Mouse (Mus musculus) neural tube, embryonic 14.5 days (tissue): ENCODE results near the gene Sbk1. TPM values are rescaled to one million over a fixed set of nuclear protein-coding genes. Genes with fewer than 3 reads are reported as not detected.
"Not testable (repeated sequence)": the region's sequence is repeated elsewhere in the genome, so short reads cannot be mapped to it uniquely, and the experiment has no call there.

Source experiments
- ATAC-seq: fragments of 200-750 bp; cut with Nextera tagmentation; 2 replicates; pipeline ENCODE4 v1.8.0; 2017; ENCODE audit warnings: low read depth, mild to moderate bottlenecking, moderate TSS enrichment, moderate library complexity
- H3K27ac ChIP-seq: fragments of 300-500 bp; sonication (generic); 2 replicates; pipeline ENCODE4 v1.5.1; 2014; ENCODE audit warnings: low read depth, mild to moderate bottlenecking, control low read depth, low read length, moderate library complexity, mixed read lengths
- H3K27me3 ChIP-seq: fragments of 300-500 bp; sonication (generic); 2 replicates; pipeline ENCODE4 v1.6.1; 2014; ENCODE audit warnings: low read length; ENCODE audit not compliant: control insufficient read depth, insufficient read depth
- H3K36me3 ChIP-seq: fragments of 300-500 bp; sonication (generic); 2 replicates; pipeline ENCODE4 v1.6.1; 2014; ENCODE audit warnings: low read length, mixed read lengths; ENCODE audit not compliant: control insufficient read depth, insufficient read depth
- H3K4me1 ChIP-seq: fragments of 300-500 bp; sonication (generic); 2 replicates; pipeline ENCODE4 v1.6.1; 2014; ENCODE audit warnings: low read length; ENCODE audit not compliant: control insufficient read depth, insufficient read depth
- H3K4me2 ChIP-seq: fragments of 300-500 bp; sonication (generic); 2 replicates; pipeline ENCODE4 v1.6.1; 2014; ENCODE audit warnings: mild to moderate bottlenecking, low read depth, low read length, control low read depth
- H3K4me3 ChIP-seq: fragments of 300-500 bp; sonication (generic); 2 replicates; pipeline ENCODE4 v1.5.1; 2014; ENCODE audit warnings: low read depth, low read length, control low read depth, mixed read lengths
- H3K9ac ChIP-seq: fragments of 300-500 bp; sonication (generic); replicated peaks from 2 replicates; pipeline ENCODE4 v1.6.1; 2014; ENCODE audit warnings: low read depth, mild to moderate bottlenecking, control low read depth, low read length, mixed read lengths
- H3K9me3 ChIP-seq: fragments of 300-500 bp; sonication (generic); 2 replicates; pipeline ENCODE4 v1.6.1; 2016; ENCODE audit warnings: low read length; ENCODE audit not compliant: control insufficient read depth
- WGBS: fragments of 180-500 bp; shearing (Covaris S2); extraction: QIAGEN DNeasy Blood & Tissue Kit; methylation state at CpG from one replicate; pipeline ENCODE4 v1.1.7; 2014; 5-methylcytosine and 5-hydroxymethylcytosine counted together
- polyA plus RNA-seq: library from polyadenylated mRNA; unstranded; fragments of >200 nt; fragmentation: Nextera tagmentation; extraction: Ambion mirVana; gene quantifications from 2 replicates; pipeline ENCODE4 v1.2.1, GENCODE M21; 2014

Sbk1 gene
- polyA plus RNA-seq, 1 experiment from 2014 or later, result 232 TPM

DNA sequence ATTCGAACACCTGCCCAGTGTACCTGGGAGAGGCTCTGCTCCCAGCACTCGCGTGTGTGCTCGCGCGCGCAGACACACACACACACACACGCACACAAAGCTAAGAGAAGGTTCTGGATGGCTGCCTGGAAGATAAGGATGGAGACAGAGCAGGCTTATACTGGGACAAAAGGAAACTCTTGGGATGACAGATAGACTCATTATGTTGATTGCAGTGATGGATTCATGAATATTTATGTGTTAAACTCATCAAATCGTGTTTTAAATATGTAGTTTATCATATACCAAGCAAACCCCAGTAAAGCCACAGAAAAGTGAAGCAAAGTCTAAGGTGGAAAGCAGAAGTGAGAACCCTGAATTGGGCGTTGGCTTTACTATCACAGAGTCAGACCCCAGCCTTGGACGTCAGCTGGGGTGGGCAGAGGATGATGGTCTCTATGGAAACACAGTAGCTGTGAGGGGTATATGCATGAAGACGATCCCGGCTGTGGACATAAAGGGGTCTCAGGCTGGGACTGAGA, 16.2 kb downstream of the Sbk1 start:
- Histone ChIP-seq H3K27me3 (no peaks in the 10 kb centered on the region), H3K4me2 (no peak overlapping the region), H3K4me1 (peaks cover 37% of the 10 kb centered on the region), H3K9me3 (no peaks in the 10 kb centered on the region), H3K9ac (no peak overlapping the region), H3K36me3 (peaks cover 34% of the 10 kb centered on the region), H3K4me3 (no peak overlapping the region), H3K27ac (0 out of 2 replicates have a peak overlapping the region, but pooled peaks have one; percentile 18)
- WGBS, result 70% methylated on average over 13 of the region's 13 CpGs
- no peak for ATAC-seq

DNA sequence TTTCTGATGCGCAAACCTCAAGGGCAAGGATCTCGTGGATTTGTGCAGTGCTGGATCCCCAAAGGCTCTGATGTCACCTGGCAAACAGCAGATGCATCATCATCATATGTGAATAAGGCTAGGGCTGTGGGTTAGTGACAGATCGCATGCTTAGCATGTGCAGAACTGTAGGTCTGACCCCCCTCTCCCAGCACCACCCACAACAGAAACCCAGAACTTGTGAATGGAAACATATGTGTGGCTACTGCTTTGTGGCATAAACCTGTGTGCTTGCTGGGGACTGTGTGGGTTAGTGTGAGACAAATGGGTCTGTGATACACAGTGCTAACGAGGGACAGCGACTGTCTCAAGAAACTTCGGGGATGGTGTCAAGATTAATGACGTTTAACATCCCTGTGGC, 17.0 kb downstream of the Sbk1 start:
- no peak overlapping the region for H3K27ac ChIP-seq
- peaks cover 41% of the 10 kb centered on the region for H3K36me3 ChIP-seq

DNA sequence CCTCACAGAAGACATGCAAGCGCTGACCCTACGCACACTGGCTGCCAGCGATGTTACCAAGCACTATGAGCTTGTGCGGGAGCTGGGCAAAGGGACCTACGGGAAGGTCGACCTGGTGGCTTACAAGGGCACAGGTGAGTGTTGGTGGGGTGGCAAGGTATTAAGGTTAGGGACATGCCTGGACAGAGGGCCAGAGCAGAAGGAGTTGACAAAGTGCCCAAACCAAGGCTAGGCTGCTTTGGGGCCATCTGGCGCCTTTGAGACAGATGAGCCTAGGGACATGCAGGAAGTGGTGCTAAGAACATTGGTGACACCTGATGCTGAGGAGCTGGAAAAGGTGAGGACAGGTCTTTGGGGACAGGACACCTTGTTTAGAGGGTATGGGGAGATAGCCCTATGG, 17.5 kb downstream of the Sbk1 start:
- peaks cover 27% of the 10 kb centered on the region for H3K4me1 ChIP-seq
- no peak overlapping the region for H3K9ac ChIP-seq
- no peaks in the 10 kb centered on the region for H3K27me3 ChIP-seq
- no peak for ATAC-seq
- H3K4me2 ChIP-seq, result no peak overlapping the region
- no peak overlapping the region for H3K27ac ChIP-seq
- whole genome bisulfite sequencing, result 98% methylated on average over 7 of the region's 7 CpGs
- no peak overlapping the region for H3K4me3 ChIP-seq
- H3K36me3 ChIP-seq, result peaks cover 46% of the 10 kb centered on the region
- H3K9me3 ChIP-seq, result no peaks in the 10 kb centered on the region

More for the DNA sequence above, 17.0 kb downstream of the Sbk1 start:
- H3K9ac ChIP-seq, result no peak overlapping the region
- WGBS, result 69% methylated on average over 7 of the region's 7 CpGs
- no peak overlapping the region for H3K4me2 ChIP-seq
- H3K4me3 ChIP-seq, result no peak overlapping the region
- H3K27me3 ChIP-seq, result no peaks in the 10 kb centered on the region
- no peaks in the 10 kb centered on the region for H3K9me3 ChIP-seq
- ATAC-seq, result no peak
- H3K4me1 ChIP-seq, result peaks cover 31% of the 10 kb centered on the region

DNA sequence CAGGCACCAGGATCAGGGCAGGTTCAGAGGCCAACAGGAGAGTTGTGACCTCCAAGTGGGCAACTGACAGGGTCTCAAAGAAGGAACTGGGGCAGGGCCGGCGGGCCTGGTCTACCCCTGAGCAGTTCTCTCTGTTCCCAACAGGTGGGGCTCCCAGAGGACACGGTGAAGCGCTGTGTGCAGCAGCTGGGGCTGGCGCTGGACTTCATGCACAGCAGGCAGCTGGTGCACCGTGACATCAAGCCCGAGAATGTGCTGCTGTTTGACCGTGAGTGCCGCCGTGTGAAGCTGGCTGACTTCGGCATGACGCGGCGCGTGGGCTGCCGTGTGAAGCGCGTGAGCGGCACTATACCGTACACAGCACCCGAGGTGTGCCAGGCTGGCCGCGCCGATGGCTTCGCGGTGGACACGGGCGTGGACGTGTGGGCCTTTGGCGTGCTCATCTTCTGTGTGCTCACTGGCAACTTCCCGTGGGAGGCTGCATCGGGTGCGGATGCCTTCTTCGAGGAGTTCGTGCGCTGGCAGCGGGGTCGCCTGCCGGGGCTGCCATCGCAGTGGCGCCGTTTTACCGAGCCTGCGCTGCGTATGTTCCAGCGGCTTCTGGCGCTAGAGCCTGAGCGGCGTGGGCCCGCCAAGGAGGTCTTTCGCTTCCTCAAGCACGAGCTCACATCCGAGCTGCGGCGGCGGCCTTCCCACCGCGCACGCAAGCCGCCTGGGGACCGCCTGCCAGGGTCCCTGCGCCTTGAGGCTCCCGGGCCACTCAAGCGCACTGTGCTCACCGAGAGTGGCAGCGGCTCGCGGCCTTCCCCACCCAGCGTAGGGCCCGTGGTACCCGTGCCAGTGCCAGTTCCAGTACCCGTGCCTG, 19.5 kb downstream of the Sbk1 start:
- Histone ChIP-seq H3K27ac (no peak overlapping the region), H3K36me3 (peaks cover 46% of the 10 kb centered on the region), H3K4me3 (no peak overlapping the region), H3K9ac (no peak overlapping the region), H3K27me3 (no peaks in the 10 kb centered on the region), H3K9me3 (no peaks in the 10 kb centered on the region), H3K4me2 (no peak overlapping the region), H3K4me1 (peaks cover 17% of the 10 kb centered on the region)
- 91% methylated on average over 72 of the region's 72 CpGs for WGBS
- no peak for ATAC-seq

DNA sequence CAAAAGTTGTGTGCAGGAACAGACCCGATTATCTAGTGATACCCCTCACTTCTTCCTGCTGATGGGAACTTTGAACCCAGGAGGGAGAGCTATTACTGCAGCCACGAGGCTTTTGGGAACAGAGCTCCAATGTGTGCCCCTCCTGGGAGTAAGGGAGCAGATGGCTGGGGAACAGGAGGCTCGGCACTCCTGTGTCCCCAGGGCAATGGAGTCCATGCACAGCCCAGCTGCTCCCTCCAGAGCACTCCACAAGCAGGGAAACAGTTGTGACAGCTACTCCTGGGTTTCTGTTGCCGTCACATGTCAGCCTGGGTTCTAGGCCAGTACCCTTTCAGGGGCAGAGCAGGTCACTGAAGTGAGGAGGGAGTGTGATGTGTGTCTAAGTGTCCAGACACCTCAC, 20.7 kb downstream of the Sbk1 start:
- no peak for ATAC-seq
- Histone ChIP-seq H3K4me3 (no peak overlapping the region), H3K36me3 (peaks cover 46% of the 10 kb centered on the region), H3K9me3 (no peaks in the 10 kb centered on the region), H3K9ac (no peak overlapping the region), H3K27ac (no peak overlapping the region), H3K27me3 (no peaks in the 10 kb centered on the region), H3K4me1 (peaks cover 8% of the 10 kb centered on the region), H3K4me2 (no peak overlapping the region)
- 36% methylated on average over 4 of the region's 4 CpGs for WGBS

DNA sequence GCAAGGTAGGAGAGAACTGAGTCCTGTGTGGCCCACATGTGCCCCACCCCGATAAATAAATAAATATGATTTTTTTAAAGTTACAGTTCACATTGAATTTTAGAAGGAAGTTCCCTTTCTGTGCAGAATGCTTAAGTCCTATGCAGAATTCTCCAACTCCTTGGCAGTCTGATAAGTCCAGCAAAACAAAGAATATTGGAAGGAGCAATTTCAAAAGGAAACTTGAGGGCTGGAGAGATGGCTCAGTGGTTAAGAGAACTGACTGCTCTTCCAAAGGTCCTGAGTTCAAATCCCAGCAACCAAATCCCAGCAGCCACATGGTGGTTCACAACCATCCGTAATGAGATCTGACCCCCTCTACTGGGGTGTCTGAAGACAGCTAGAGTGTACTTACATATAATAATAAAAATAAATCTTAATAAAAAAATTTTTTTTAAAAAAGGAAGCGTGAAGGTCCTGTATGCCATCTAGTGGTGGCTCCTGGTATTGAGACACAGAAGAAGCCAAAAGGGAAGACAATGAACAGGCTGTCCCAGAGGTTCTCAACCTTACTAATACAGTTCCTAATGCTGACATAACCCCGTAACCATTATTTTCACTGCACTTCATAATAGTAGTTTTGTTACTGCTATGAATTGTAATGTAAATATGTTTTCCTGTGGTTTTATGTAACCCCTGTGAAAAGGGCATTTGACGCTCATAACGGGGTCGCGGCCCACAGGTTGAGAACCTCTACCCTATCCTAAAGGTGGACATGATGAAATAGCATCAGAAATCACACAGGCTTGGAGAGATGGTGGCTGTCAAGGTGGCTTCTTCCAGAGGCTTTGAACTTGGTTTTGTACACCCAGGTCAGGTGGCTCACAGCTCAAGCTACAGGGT, 25.4 kb downstream of the Sbk1 start:
- Histone ChIP-seq H3K4me2 (no peak overlapping the region), H3K9me3 (no peaks in the 10 kb centered on the region), H3K4me3 (no peak overlapping the region), H3K27ac (no peak overlapping the region), H3K36me3 (peaks cover 19% of the 10 kb centered on the region), H3K27me3 (no peaks in the 10 kb centered on the region), H3K9ac (no peak overlapping the region), H3K4me1 (no peaks in the 10 kb centered on the region)
- WGBS, result 73% methylated on average over 8 of the region's 8 CpGs
- ATAC-seq, result 0 out of 2 replicates have a peak, but pooled peaks have one; percentile 30

DNA sequence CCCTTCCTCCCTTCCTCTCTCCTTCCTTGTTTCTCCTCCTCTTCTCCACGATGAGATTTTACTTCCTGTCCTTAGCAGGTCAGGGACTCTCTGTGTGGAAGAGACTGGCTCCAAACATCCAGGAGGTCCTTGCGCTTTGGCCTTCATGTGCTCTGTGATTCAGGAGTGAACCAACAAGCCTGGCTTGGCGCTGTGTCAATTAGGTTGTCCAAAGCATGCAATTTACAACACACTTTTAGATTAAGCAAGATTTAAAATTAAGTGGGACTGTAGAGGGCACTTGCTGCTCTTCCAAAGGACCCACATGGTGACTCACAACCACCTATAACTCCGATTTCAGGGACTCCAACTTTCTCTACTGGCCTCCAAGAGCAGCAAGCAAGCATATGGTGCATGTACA, 26.4 kb downstream of the Sbk1 start:
- Histone ChIP-seq H3K9ac (no peak overlapping the region), H3K36me3 (peaks cover 10% of the 10 kb centered on the region), H3K27me3 (no peaks in the 10 kb centered on the region), H3K9me3 (no peaks in the 10 kb centered on the region), H3K27ac (no peak overlapping the region), H3K4me3 (no peak overlapping the region), H3K4me1 (no peaks in the 10 kb centered on the region), H3K4me2 (no peak overlapping the region)
- no peak for ATAC-seq
- WGBS, result 69% methylated on average over 4 of the region's 4 CpGs

DNA sequence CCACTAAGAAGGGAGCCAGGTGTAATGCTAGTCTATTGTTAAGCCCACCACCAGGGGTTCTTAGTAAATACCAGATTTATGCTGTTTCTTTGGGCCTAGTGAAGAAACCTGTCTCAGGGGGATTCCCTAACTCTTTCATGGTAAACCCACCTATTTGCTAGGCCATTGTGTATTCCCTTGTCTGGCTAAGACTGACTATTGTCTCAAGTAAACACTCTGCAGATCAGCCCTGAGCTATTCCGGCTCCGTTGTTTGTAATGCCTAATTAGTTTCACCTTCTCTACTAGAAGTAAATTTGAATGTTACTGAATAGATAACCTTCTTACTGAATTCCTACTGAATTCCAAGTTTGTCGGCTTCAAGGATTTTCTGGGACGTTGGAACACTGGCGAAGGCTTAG, 29.4 kb downstream of the Sbk1 start:
- not testable (repeated sequence) for H3K9ac ChIP-seq, H3K4me2 ChIP-seq, H3K36me3 ChIP-seq, H3K9me3 ChIP-seq, H3K27me3 ChIP-seq, H3K4me3 ChIP-seq, H3K27ac ChIP-seq, ATAC-seq, H3K4me1 ChIP-seq
- WGBS, result 79% methylated on average over 5 of the region's 5 CpGs

DNA sequence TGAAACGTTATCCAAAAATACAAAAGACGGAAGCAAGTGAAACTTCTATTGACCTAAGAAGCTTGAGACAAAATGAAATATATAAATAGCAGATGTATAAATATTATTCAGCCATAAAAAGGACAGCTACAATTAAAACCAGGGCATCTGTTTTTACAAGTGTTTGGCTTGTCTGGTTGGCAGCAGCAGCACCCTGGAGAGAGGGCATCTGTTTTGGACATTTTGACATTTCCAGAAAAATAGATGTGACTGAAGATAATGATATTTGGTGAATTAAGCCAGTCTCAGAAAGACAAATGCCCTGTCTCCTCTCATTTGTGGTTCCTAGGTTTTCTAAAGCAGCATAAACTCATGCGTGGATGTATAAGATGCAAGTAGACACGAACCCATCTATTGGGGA, 39.4 kb downstream of the Sbk1 start:
- H3K27me3 ChIP-seq, result no peaks in the 10 kb centered on the region
- H3K4me2 ChIP-seq, result no peak overlapping the region
- no peaks in the 10 kb centered on the region for H3K36me3 ChIP-seq
- ATAC-seq, result no peak
- H3K9me3 ChIP-seq, result no peaks in the 10 kb centered on the region
- no peak overlapping the region for H3K9ac ChIP-seq
- no peak overlapping the region for H3K4me3 ChIP-seq
- H3K4me1 ChIP-seq, result no peaks in the 10 kb centered on the region
- H3K27ac ChIP-seq, result no peak overlapping the region
- 84% methylated on average over 4 of the region's 4 CpGs for WGBS
